Mouse (Mus musculus) retina, adult 2 months (tissue): ENCODE measurements around the gene Hfe.
"Not testable (repeated sequence)": the region's sequence is repeated elsewhere in the genome, so short reads cannot be mapped to it uniquely, and the experiment has no call there.

Experiments
- DNase-seq: peaks from one replicate; pipeline ENCODE4 v3.0.0-alpha.2; 2012; ENCODE audit warnings: low read depth, low spot score

Gene Hfe

DNA sequence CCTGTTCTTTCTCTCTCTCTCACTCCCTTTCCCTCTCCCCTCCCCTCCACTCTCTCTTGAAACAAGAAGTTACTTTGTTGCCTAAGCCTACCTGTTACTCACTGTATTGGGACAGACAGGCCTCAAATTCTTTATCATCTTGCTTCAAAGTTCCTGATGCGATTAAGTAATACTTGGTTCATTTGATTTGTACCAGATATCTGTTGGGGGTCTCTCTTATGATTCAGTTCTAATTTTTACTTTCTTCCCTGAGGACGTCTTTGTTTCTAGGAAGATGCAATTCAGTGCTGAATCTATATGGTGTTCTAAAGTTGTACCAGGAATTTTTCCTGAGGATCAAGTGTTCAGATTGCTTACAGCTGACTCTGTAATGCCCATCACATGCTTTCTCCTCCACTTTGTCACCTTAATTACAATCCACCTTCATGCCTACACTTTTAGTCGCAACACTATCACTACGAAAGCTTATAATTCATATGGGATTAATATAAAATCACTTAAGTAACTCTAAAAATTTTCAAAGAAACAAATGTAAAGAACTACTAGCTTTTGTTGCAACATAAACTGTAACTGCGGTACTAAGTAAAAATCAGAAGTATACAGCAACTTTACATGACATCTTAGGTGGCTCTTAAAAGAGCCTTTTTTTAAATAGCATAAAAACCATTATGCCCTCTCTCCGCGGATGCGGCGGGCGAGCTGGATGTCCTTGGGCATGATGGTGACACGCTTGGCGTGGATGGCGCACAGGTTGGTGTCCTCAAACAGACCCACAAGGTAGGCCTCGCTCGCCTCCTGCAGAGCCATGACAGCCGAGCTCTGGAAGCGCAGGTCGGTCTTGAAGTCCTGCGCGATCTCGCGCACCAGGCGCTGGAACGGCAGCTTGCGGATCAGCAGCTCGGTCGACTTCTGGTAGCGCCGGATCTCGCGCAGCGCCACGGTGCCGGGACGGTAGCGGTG is 34.0 kb upstream of the Hfe start:
- DNase-seq: no peak

DNA sequence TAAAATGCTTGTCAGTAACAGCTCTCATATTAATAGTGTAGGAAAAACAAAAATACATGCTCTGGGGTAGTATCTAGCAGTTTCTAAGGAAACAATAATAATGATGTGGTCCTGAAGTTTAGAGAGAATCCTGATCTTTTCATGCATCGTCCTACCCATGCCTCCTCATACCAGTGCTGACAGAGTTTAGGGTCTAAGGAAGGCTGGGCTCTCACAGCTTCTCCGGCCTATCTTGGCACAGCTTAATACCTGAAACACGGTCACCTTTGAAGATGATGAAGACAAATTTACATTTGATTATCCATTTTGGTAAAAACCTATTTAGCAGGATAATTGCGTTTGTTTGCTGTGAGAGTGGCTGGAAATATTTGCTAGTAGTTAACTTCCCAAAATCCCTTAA is 33.3 kb upstream of the Hfe start:
- DNase-seq: no peak

- no peak for DNase-seq
These were observed 32.6 kb upstream of the Hfe start for GRCm38 (mm10) chr13:23743215-23743614.

- no peak for DNase-seq
These were observed 31.4 kb upstream of the Hfe start for GRCm38 (mm10) chr13:23742007-23742406.

GRCm38 (mm10) chr13:23740910-23741309 is 30.3 kb upstream of the Hfe start:
- DNase-seq: no peak

GRCm38 (mm10) chr13:23740256-23740840 is 29.7 kb upstream of the Hfe start:
- no peak for DNase-seq

- DNase-seq: no peak
These were observed 29.2 kb upstream of the Hfe start for GRCm38 (mm10) chr13:23739922-23740252.

- DNase-seq: peak; percentile 82
These were observed 28.6 kb upstream of the Hfe start for GRCm38 (mm10) chr13:23739069-23739921.

DNA sequence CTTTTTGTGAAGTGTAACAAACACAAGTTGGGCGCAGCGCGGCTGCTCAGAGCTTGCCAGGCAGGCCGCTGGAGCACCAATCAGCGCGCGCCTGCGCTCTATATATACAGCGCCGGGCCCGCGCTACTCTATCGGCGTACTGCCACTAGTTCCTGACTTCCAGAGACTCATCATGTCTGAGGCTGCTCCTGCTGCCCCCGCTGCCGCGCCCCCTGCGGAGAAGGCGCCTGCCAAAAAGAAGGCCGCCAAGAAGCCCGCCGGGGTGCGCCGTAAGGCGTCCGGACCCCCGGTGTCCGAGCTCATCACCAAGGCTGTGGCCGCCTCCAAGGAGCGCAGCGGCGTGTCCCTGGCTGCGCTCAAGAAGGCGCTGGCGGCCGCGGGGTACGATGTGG is 28.0 kb upstream of the Hfe start, which contains the start of gene Hist1h1c:
Gene Hist1h1c (plus strand): TSS at position 132 of the 392 bp plus-strand sequence.
- DNase-seq: peak; percentile 68

- DNase-seq: no peak
These were observed 27.4 kb upstream of the Hfe start for GRCm38 (mm10) chr13:23738041-23738440.

DNA sequence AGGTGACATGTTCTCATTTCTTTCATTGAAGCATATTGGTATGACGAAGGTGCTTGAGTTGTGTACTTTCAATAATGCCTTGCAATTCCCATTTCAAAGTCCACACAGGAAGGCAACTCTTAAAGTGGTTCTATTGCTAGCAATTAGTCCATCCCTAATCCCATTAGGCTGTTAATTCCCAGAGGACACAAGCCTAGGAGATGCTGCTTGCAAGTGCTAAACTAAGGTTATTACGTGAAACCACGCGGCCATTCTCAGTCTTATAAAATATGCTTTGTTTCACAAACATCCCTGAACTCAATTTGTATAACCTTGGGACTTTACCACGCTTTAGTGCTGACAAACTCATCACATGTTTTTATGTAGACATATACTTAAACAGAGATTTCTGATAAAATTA is 26.4 kb upstream of the Hfe start:
- no peak for DNase-seq

DNA sequence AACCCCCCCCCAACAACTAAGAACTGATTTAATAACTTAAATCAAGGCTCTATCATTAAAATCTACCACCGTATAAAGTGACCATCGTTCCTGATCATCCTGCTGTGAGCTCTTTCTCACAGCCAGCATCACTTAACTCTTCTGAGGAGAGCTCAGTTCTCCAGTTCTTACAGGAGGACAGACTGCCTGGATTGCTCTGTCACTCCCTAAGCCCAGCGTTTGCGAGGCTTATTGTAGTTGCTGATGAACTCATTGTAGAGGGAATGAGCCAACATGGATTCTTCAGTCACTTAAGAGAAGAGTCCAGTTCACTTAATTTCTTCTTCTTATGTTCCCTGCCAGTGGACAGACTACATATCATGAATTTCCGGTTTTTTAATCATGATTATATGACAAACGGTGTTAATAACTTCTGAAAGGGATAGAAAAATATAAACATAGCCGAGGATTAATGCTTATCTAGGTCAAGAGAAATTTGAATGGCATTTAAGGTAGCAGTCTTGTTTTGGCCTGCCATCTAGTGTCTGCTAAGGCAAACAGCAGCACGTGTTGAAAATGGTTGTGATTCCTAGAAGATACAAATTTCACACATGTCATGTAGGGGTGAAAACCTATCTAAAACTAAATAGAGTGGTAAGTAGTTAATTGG is 21.6 kb upstream of the Hfe start:
- DNase-seq: peak; percentile 57

DNA sequence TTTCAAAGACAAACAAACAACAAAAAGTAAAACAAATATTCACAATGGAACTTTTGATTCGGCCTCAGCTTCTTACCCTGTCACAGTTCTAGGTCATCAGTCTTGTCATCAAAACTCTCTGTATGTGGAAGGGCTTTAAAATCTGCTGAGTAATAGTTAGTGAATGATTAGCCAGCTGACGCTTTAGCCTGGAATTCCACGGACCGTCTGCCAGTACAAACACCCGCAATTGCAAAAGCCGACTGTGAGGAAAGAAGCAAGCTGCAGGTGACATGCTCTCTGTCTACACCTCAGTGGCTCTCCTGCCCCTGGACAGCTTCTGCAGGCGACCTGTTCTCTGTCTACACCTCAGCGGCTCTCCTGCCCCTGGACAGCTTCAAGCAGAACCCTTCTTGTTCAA is 19.8 kb upstream of the Hfe start:
- no peak for DNase-seq

GRCm38 (mm10) chr13:23729706-23730105 is 19.1 kb upstream of the Hfe start:
- no peak for DNase-seq

GRCm38 (mm10) chr13:23729192-23729525 is 18.5 kb upstream of the Hfe start:
- no peak for DNase-seq

- DNase-seq: no peak
These were observed 18.0 kb upstream of the Hfe start for GRCm38 (mm10) chr13:23728472-23729191.

- DNase-seq: no peak
These were observed 14.6 kb upstream of the Hfe start for GRCm38 (mm10) chr13:23725213-23725612.

DNA sequence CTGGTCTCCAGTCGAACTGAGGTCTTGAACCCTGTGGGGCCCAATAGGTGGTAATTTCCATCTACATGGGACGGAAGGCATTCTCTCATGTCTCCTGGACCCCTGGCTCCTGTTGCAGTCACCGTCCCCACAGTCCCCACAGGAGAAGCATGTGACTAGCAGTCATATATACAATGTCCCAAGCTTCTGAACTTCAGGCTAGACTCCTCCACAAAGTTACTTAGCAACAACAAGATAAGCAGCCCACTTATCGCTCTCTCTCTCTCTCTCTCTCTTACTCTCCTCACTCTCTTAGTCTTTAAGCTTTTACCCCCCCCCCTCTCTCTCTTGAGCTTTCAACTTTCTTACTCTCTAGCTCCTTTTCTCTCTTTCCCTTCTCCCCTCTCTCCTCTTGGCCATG is 13.6 kb upstream of the Hfe start:
- no peak for DNase-seq

GRCm38 (mm10) chr13:23717593-23718245 is 7.1 kb upstream of the Hfe start:
- DNase-seq: not testable (repeated sequence)

DNA sequence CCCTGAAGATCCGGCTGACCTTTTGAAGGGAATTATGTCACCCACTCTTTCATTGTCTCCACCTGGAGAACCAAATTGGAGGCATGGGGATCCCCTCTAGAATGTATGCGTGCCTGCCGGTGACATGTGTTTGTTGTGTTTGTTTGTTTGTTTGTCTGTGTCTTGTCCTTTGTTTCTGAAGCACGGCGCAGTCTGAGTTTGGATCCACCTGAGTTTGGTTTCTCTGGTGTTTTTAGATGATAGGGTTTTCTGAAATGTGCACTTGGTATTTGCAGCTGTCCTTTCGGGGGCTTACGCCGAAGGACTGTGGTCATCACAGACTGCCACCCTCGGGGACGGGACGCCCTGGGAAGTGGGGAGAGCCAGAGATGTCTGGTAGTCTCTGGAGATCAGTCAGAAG is 6.5 kb upstream of the Hfe start:
- DNase-seq: no peak
